19 mouse cellular contexts compared by ENCODE assay signal in the genomic region with DNA sequence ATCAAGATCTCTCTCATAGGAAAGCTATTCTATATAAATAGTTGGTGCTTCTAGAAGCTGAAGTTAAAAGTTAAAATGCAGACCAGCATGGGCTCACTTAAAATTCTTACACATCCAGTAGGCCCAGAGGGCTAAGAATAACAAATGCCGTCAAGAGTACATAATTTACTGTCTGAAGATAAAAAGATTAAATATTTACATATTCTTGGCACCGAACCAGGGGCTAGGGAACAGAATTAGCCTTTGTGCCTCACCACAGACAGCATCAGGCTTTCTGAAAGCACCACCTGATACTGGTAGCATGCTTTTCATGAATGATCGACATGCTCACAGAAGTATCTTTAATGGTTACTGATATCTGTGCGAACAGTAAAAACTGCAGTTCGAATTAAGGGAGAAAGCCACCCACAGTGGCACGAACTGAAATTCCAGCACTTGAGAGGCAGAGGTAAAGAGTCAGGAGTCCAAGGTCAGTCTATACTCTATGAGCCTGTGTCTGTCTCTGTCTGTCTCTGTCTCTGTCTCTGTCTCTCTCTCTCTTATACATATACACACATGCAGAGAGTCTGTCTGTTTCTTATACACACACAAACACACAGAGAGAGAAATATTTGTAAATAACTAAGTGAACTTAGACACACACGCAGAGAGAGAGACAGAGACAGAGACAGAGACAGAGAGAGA. TPM values are rescaled to one million over a fixed set of nuclear protein-coding genes. Genes with fewer than 3 reads are reported as not detected.
DNase-seq lines count a peak whose midpoint lies in the region; ATAC-seq and TF ChIP-seq lines count a peak whose summit lies in the region.
"Had no signal": no experiment of that assay in that cellular context is flagged by ENCODE, and none has a peak within 500 bp of the region (broad histone marks: within the 10 kb centered on the region; RNA-seq: fewer than 3 reads in every experiment).

No protein-coding gene starts in this region.

- H3K9ac ChIP-seq in heart, embryonic 14.5 days (ENCODE audit: low read length) = peak overlapping the region; percentile 51
- H3K9ac ChIP-seq in lung, embryonic 14.5 days = no peak overlapping the region
- no peak overlapping the region for H3K9ac ChIP-seq in lung, embryonic 15.5 days
- no peak overlapping the region for H3K9ac ChIP-seq in stomach, embryonic 15.5 days
- H3K9ac ChIP-seq: limb, embryonic 13.5 days had no signal

- H3K27ac ChIP-seq in heart, embryonic 14.5 days (replicated peaks in 1 of 2; ENCODE audit: control insufficient read depth in 1 of 2, insufficient read depth in 1 of 2, low read depth in 2 of 2, low read length in 2 of 2) = peak overlapping the region; percentile 69 to 82
- H3K27ac ChIP-seq in lung, embryonic 14.5 days (ENCODE audit: low read depth) = peak overlapping the region; percentile 79
- H3K27ac ChIP-seq in lung, embryonic 15.5 days = peak overlapping the region; percentile 68
- no peak overlapping the region; the same call in 1 of the 2 replicates for H3K27ac ChIP-seq in stomach, embryonic 15.5 days
- H3K27ac ChIP-seq: embryonic facial prominence, embryonic 10.5 days; hindbrain, postnatal 0 days; kidney, postnatal 0 days; limb, embryonic 13.5 days had no signal

- DNase-seq in heart, adult 8-10 months (ENCODE audit: low spot score) = no peak
- DNase-seq in lung, embryonic 14.5 days = peak; percentile 84
- DNase-seq in lung, adult 2 months = no peak
- no peak for DNase-seq in gastrocnemius, adult 8-10 months (ENCODE audit: low spot score in 2 of 2)
- DNase-seq in cerebellum, adult 18-20 months = no peak
- DNase-seq: cerebellum, postnatal 25 days; gastrocnemius, postnatal 14 days; heart, postnatal 14 days; right cerebral cortex, adult 18-20 months; thymus, postnatal 36 days had no signal

- ATAC-seq in heart, embryonic 14.5 days (ENCODE audit: insufficient number of reproducible peaks, insufficient read depth, low FRiP score, low read depth) = peak; percentile 62
- peak; percentile 79 for ATAC-seq in lung, embryonic 14.5 days (ENCODE audit: insufficient read depth)
- ATAC-seq in lung, embryonic 15.5 days (ENCODE audit: borderline replicate concordance, extremely low read depth, low FRiP score, low TSS enrichment) = peak; percentile 73; the same call in 1 of the 2 replicates
- ATAC-seq in stomach, embryonic 15.5 days (ENCODE audit: insufficient read depth, low FRiP score, low read depth) = peak; percentile 66; the same call in 1 of the 2 replicates
- ATAC-seq: hindbrain, postnatal 0 days had no signal

- WGBS in heart, embryonic 14.5 days = 41% methylated on average over 7 of the region's 7 CpGs
- WGBS in lung, embryonic 14.5 days = 19% methylated on average over 7 of the region's 7 CpGs
- 28% methylated on average over 7 of the region's 7 CpGs for WGBS in lung, adult 2 months
- WGBS in lung, embryonic 15.5 days = 17% methylated on average over 7 of the region's 7 CpGs
- 31% methylated on average over 7 of the region's 7 CpGs for WGBS in stomach, embryonic 15.5 days

- TF ChIP-seq POLR2A in lung, adult 2 months (IDR thresholded peaks at IDR 0.05; ENCODE audit: borderline replicate concordance, extremely low read depth, low read depth, low read length) = no peak

- peaks cover 2 to 13% of the 10 kb centered on the region in 2 experiments; a peak in 2 of 4 replicates for H3K4me1 ChIP-seq in heart, embryonic 14.5 days (ENCODE audit: control insufficient read depth in 2 of 2, insufficient read depth in 2 of 2, low read length in 2 of 2)
- no peaks in the 10 kb centered on the region for H3K4me1 ChIP-seq in lung, embryonic 14.5 days (ENCODE audit: insufficient read depth)
- H3K4me1 ChIP-seq in lung, adult 2 months (ENCODE audit: control insufficient read depth, insufficient read depth, low read length) = peaks cover 8% of the 10 kb centered on the region
- peaks cover 23% of the 10 kb centered on the region for H3K4me1 ChIP-seq in lung, embryonic 15.5 days
- peaks cover 5% of the 10 kb centered on the region; the same call in 1 of the 2 replicates for H3K4me1 ChIP-seq in stomach, embryonic 15.5 days
- H3K4me1 ChIP-seq: embryonic facial prominence, embryonic 10.5 days had no signal

- no peak for TF ChIP-seq CTCF in lung, embryonic 14.5 days (IDR thresholded peaks at IDR 0.05; ENCODE audit: low read depth)
- TF ChIP-seq CTCF in lung, adult 2 months (IDR thresholded peaks at IDR 0.05; ENCODE audit: insufficient read depth, low read length) = no peak

- 0 out of 2 replicates have a peak overlapping the region, but pooled peaks have one; percentile 6 for H3K4me2 ChIP-seq in heart, embryonic 14.5 days (ENCODE audit: low read length)
- no peak overlapping the region for H3K4me2 ChIP-seq in lung, embryonic 14.5 days
- no peak overlapping the region for H3K4me2 ChIP-seq in lung, embryonic 15.5 days
- no peak overlapping the region for H3K4me2 ChIP-seq in stomach, embryonic 15.5 days
- H3K4me2 ChIP-seq: limb, embryonic 13.5 days had no signal

- no peak overlapping the region for H3K4me3 ChIP-seq in heart, embryonic 14.5 days (ENCODE audit: control insufficient read depth in 1 of 2, insufficient read depth in 1 of 2, low read depth in 1 of 2, low read length in 2 of 2)
- H3K4me3 ChIP-seq in lung, embryonic 14.5 days (ENCODE audit: low read depth, low read length) = no peak overlapping the region
- H3K4me3 ChIP-seq in lung, adult 2 months (replicated peaks; ENCODE audit: extremely low read depth, low read depth, low read length) = no peak overlapping the region
- H3K4me3 ChIP-seq in lung, embryonic 15.5 days = no peak overlapping the region
- H3K4me3 ChIP-seq in stomach, embryonic 15.5 days (replicated peaks) = no peak overlapping the region
- H3K4me3 ChIP-seq: embryonic facial prominence, embryonic 10.5 days; erythroblast, embryonic 14.5 days; limb, embryonic 13.5 days; myocyte had no signal

- H3K9me3 ChIP-seq in heart, embryonic 14.5 days (ENCODE audit: control insufficient read depth, low read length) = no peaks in the 10 kb centered on the region
- no peaks in the 10 kb centered on the region for H3K9me3 ChIP-seq in lung, embryonic 14.5 days (ENCODE audit: low read depth, low read length)
- H3K9me3 ChIP-seq in lung, embryonic 15.5 days = no peaks in the 10 kb centered on the region
- no peaks in the 10 kb centered on the region for H3K9me3 ChIP-seq in stomach, embryonic 15.5 days
- H3K9me3 ChIP-seq: embryonic facial prominence, embryonic 10.5 days; limb, embryonic 13.5 days had no signal

- peaks cover 74% of the 10 kb centered on the region for H3K36me3 ChIP-seq in heart, embryonic 14.5 days (ENCODE audit: control insufficient read depth, insufficient read depth, low read length)
- H3K36me3 ChIP-seq in lung, embryonic 14.5 days (ENCODE audit: insufficient read depth) = peaks cover 51% of the 10 kb centered on the region
- H3K36me3 ChIP-seq in lung, embryonic 15.5 days = peaks cover 33% of the 10 kb centered on the region
- peaks cover 26% of the 10 kb centered on the region for H3K36me3 ChIP-seq in stomach, embryonic 15.5 days

- H3K27me3 ChIP-seq in heart, embryonic 14.5 days (ENCODE audit: control insufficient read depth, insufficient read depth, low read length) = no peaks in the 10 kb centered on the region
- no peaks in the 10 kb centered on the region for H3K27me3 ChIP-seq in lung, embryonic 14.5 days (ENCODE audit: insufficient read depth, low read length)
- no peaks in the 10 kb centered on the region for H3K27me3 ChIP-seq in lung, embryonic 15.5 days
- no peaks in the 10 kb centered on the region for H3K27me3 ChIP-seq in stomach, embryonic 15.5 days (replicated peaks)
- H3K27me3 ChIP-seq: limb, embryonic 13.5 days had no signal

RNA-seq across cellular contexts. Expression of gene Kansl1l, which starts 22.5 kb away (rescaled TPM):
- polyA plus RNA-seq in heart, embryonic 14.5 days (2014; fragmentation: Nextera tagmentation; extraction: Ambion mirVana) = 10.5 and 13.8 TPM in 2 replicates
- total RNA-seq in heart, adult 8-10 months (2022) = 10 to 100 TPM; 22.2 to 24.7 (median 24.2) TPM
- polyA plus RNA-seq in lung, embryonic 14.5 days (2014; fragmentation: Nextera tagmentation; extraction: Ambion mirVana) = 21.9 and 22.3 TPM in 2 replicates
- polyA plus RNA-seq in lung, adult 2 months (2012; rRNA removed) = 2.8 and 3.6 TPM in 2 replicates
- 20.4 and 23.2 TPM in 2 replicates for polyA plus RNA-seq in lung, embryonic 15.5 days (2015; fragmentation: Nextera tagmentation; extraction: Ambion mirVana)
- 14.3 TPM in 2 replicates for polyA plus RNA-seq in stomach, embryonic 15.5 days (2015; fragmentation: Nextera tagmentation; extraction: Ambion mirVana)
- total RNA-seq in gastrocnemius, adult 8-10 months (2022) = 10 to 100 TPM; 21.4 to 24.1 (median 23.0) TPM

RNA-seq across cellular contexts. Expression of gene Acadl, which starts 23.2 kb away (rescaled TPM):
- 720 and 759 TPM in 2 replicates for polyA plus RNA-seq in heart, embryonic 14.5 days (2014; fragmentation: Nextera tagmentation; extraction: Ambion mirVana)
- total RNA-seq in heart, adult 8-10 months (2022) = 1,000 to 10,000 TPM; 1,104 to 1,310 (median 1,185) TPM
- 128 and 140 TPM in 2 replicates for polyA plus RNA-seq in lung, embryonic 14.5 days (2014; fragmentation: Nextera tagmentation; extraction: Ambion mirVana)
- polyA plus RNA-seq in lung, adult 2 months (2012; rRNA removed) = 18.8 and 34.1 TPM in 2 replicates
- 179 and 185 TPM in 2 replicates for polyA plus RNA-seq in lung, embryonic 15.5 days (2015; fragmentation: Nextera tagmentation; extraction: Ambion mirVana)
- polyA plus RNA-seq in stomach, embryonic 15.5 days (2015; fragmentation: Nextera tagmentation; extraction: Ambion mirVana) = 163 and 172 TPM in 2 replicates
- 100 to 1,000 TPM; 221 to 291 (median 229) TPM for total RNA-seq in gastrocnemius, adult 8-10 months (2022)
